Mouse (Mus musculus) thymus, postnatal 36 days (tissue): Measurements from ENCODE around the gene Olfr547.

Experiments
- DNase-seq, 2 experiments: peaks; one replicate each; pipeline ENCODE4 v3.0.0; 2022; ENCODE audit warnings: mixed read lengths in 2 of 2

The Olfr547 gene

GRCm38 (mm10) chr7:102571142-102571541 lies 36.6 kb downstream of the Olfr547 start, which contains the start of gene Olfr550:
Olfr550 (plus strand) TSS chr7:102571442.
- no peak for DNase-seq

- no peak for DNase-seq
Measured at GRCm38 (mm10) chr7:102573174-102573830, 38.8 kb downstream of the Olfr547 start.

- no peak for DNase-seq
Measured at GRCm38 (mm10) chr7:102575998-102576397, 41.4 kb downstream of the Olfr547 start.
